ENCODE assay signal across 24 mouse cellular contexts in genomic region chr9:119985881-119986574, GRCm38 (mm10). TPM values are rescaled to one million over a fixed set of nuclear protein-coding genes. Genes with fewer than 3 reads are reported as not detected.
DNase-seq lines count a peak whose midpoint lies in the region; ATAC-seq and TF ChIP-seq lines count a peak whose summit lies in the region.
"Had no signal": no experiment of that assay in that cellular context is flagged by ENCODE, and none has a peak within 500 bp of the region (broad histone marks: within the 10 kb centered on the region; RNA-seq: fewer than 3 reads in every experiment).

No protein-coding gene starts in this region.

- H3K36me3 ChIP-seq in stomach, embryonic 15.5 days, result no peaks in the 10 kb centered on the region
- H3K36me3 ChIP-seq in stomach, postnatal 0 days (ENCODE audit: control insufficient read depth, insufficient read depth, low read length), result no peaks in the 10 kb centered on the region
- H3K36me3 ChIP-seq in limb, embryonic 10.5 days, result no peaks in the 10 kb centered on the region
- H3K36me3 ChIP-seq: forebrain, embryonic 10.5 days; heart, embryonic 13.5 days; kidney, embryonic 15.5 days; liver, embryonic 12.5 days; neural tube, embryonic 12.5 days had no signal

- intact Hi-C loops in left cerebral cortex, postnatal 14 days (cut with DNase I), result no loop called here

- no peak overlapping the region for H3K9ac ChIP-seq in stomach, embryonic 15.5 days
- H3K9ac ChIP-seq in stomach, postnatal 0 days (ENCODE audit: low read length), result no peak overlapping the region
- H3K9ac ChIP-seq: forebrain, postnatal 0 days; heart, embryonic 13.5 days; kidney, embryonic 15.5 days; liver, embryonic 12.5 days; neural tube, embryonic 12.5 days had no signal

- peak; percentile 1 for DNase-seq in adrenal gland, postnatal 10 days
- no peak for DNase-seq in adrenal gland, postnatal 36 days
- no peak for DNase-seq in stomach, postnatal 0 days (ENCODE audit: low spot score)
- DNase-seq in limb, embryonic 10.5 days (ENCODE audit: low spot score), result no peak
- no peak for DNase-seq in left cerebral cortex, postnatal 14 days (ENCODE audit: low spot score in 2 of 2)
- DNase-seq in spleen, adult 12 weeks (ENCODE audit: low spot score), result no peak
- no peak for DNase-seq in layer of hippocampus, postnatal 36 days
- DNase-seq: cerebellum, adult 18-20 months; cerebellum, postnatal 36 days; forebrain, postnatal 0 days; heart, postnatal 36 days; lung, adult 2 months; lung, postnatal 4 days; right cerebral cortex, postnatal 4 days; thymus, postnatal 25 days had no signal

- no peak overlapping the region for H3K4me3 ChIP-seq in stomach, embryonic 15.5 days (replicated peaks)
- H3K4me3 ChIP-seq in stomach, postnatal 0 days (ENCODE audit: low read depth, low read length), result no peak overlapping the region
- no peak overlapping the region for H3K4me3 ChIP-seq in limb, embryonic 10.5 days
- H3K4me3 ChIP-seq: forebrain, embryonic 10.5 days; heart, embryonic 13.5 days; kidney, embryonic 15.5 days; liver, embryonic 12.5 days; neural tube, embryonic 12.5 days had no signal

- TF ChIP-seq EP300 in stomach, postnatal 0 days (optimal IDR thresholded peaks at IDR 0.05), result no peak

- no peak for TF ChIP-seq CTCF in stomach, postnatal 0 days (IDR thresholded peaks at IDR 0.05; ENCODE audit: low read depth)

- H3K4me1 ChIP-seq in stomach, embryonic 15.5 days, result peaks cover 33% of the 10 kb centered on the region
- H3K4me1 ChIP-seq in stomach, postnatal 0 days (replicated peaks; ENCODE audit: control insufficient read depth, insufficient read depth), result 0 out of 2 replicates have a peak, but pooled peaks cover 4% of the 10 kb centered on the region
- peaks cover 46% of the 10 kb centered on the region for H3K4me1 ChIP-seq in limb, embryonic 10.5 days

- H3K27ac ChIP-seq in stomach, embryonic 15.5 days, result peak overlapping the region; percentile 53
- no peak overlapping the region for H3K27ac ChIP-seq in stomach, postnatal 0 days (replicated peaks)
- H3K27ac ChIP-seq in limb, embryonic 10.5 days, result peak overlapping the region; percentile 42; the same call in 1 of the 2 replicates
- H3K27ac ChIP-seq: heart, embryonic 13.5 days; liver, embryonic 12.5 days; neural tube, embryonic 12.5 days had no signal

- no peak overlapping the region for H3K4me2 ChIP-seq in stomach, embryonic 15.5 days
- no peak overlapping the region for H3K4me2 ChIP-seq in stomach, postnatal 0 days (replicated peaks; ENCODE audit: low read depth)
- H3K4me2 ChIP-seq: heart, embryonic 13.5 days; kidney, embryonic 15.5 days; liver, embryonic 12.5 days; midbrain, embryonic 11.5 days; neural tube, embryonic 12.5 days had no signal

- H3K27me3 ChIP-seq in stomach, embryonic 15.5 days (replicated peaks), result no peaks in the 10 kb centered on the region
- H3K27me3 ChIP-seq in stomach, postnatal 0 days (ENCODE audit: control insufficient read depth, insufficient read depth, low read length), result no peaks in the 10 kb centered on the region
- no peaks in the 10 kb centered on the region for H3K27me3 ChIP-seq in limb, embryonic 10.5 days (ENCODE audit: low read depth, poor library complexity, severe bottlenecking)
- H3K27me3 ChIP-seq: heart, embryonic 13.5 days; kidney, embryonic 15.5 days had no signal

- WGBS in stomach, embryonic 15.5 days, result 58% methylated on average over 10 of the region's 10 CpGs
- 60% methylated on average over 10 of the region's 10 CpGs for WGBS in stomach, postnatal 0 days
- 77% methylated on average over 10 of the region's 10 CpGs for WGBS in limb, embryonic 10.5 days

- H3K9me3 ChIP-seq in stomach, embryonic 15.5 days, result no peaks in the 10 kb centered on the region
- no peaks in the 10 kb centered on the region for H3K9me3 ChIP-seq in stomach, postnatal 0 days (ENCODE audit: control insufficient read depth, low read length)
- no peaks in the 10 kb centered on the region for H3K9me3 ChIP-seq in limb, embryonic 10.5 days (replicated peaks)
- H3K9me3 ChIP-seq: forebrain, embryonic 10.5 days; heart, embryonic 13.5 days; kidney, embryonic 15.5 days; liver, embryonic 12.5 days; neural tube, embryonic 12.5 days had no signal

- no peak for ATAC-seq in stomach, embryonic 15.5 days (ENCODE audit: insufficient read depth, low FRiP score, low read depth)
- no peak for ATAC-seq in stomach, postnatal 0 days (ENCODE audit: low FRiP score, low TSS enrichment)
- ATAC-seq: CD4-positive, CD25-positive, alpha-beta regulatory T cell, adult 4 months; forebrain, postnatal 0 days; liver, embryonic 12.5 days had no signal

RNA-seq across cellular contexts. Expression of gene Csrnp1, which starts 1.6 kb away (rescaled TPM):
- 10 to 100 TPM; 11.9 to 24.0 TPM for total RNA-seq in adrenal gland, postnatal 10 days (2021)
- total RNA-seq in adrenal gland, postnatal 36 days (2021), result 10 to 100 TPM; 35.2 to 46.6 TPM
- polyA plus RNA-seq in stomach, embryonic 15.5 days (2015; fragmentation: Nextera tagmentation; extraction: Ambion mirVana), result 5.7 and 6.7 TPM in 2 replicates
- polyA plus RNA-seq in stomach, postnatal 0 days (2015; fragmentation: Nextera tagmentation; extraction: Ambion mirVana), result 5.5 and 5.6 TPM in 2 replicates
- 3.2 and 3.5 TPM in 2 replicates for polyA plus RNA-seq in limb, embryonic 10.5 days (2016; fragmentation: Nextera tagmentation; extraction: Ambion mirVana)
- 10 to 100 TPM in 1 of 2 experiments, 1 to 10 TPM in 1; 9.4 to 11.1 TPM for total RNA-seq in left cerebral cortex, postnatal 14 days (2021)
- 10 to 100 TPM; 12.8 to 15.5 TPM for total RNA-seq in layer of hippocampus, postnatal 36 days (2021)

RNA-seq across cellular contexts. Expression of gene Xirp1, which starts 37.4 kb away (rescaled TPM):
- total RNA-seq in adrenal gland, postnatal 10 days (2021), result 1 to 10 TPM; 3.1 to 7.4 TPM
- total RNA-seq in adrenal gland, postnatal 36 days (2021), result under 1 TPM; 0.33 to 0.53 TPM
- polyA plus RNA-seq in stomach, embryonic 15.5 days (2015; fragmentation: Nextera tagmentation; extraction: Ambion mirVana), result 0.08 TPM in 2 replicates
- polyA plus RNA-seq in stomach, postnatal 0 days (2015; fragmentation: Nextera tagmentation; extraction: Ambion mirVana), result 0.05 and 0.11 TPM in 2 replicates
- 0.05 and 0.09 TPM in 2 replicates for polyA plus RNA-seq in limb, embryonic 10.5 days (2016; fragmentation: Nextera tagmentation; extraction: Ambion mirVana)
- under 1 TPM; 0.08 to 0.09 TPM for total RNA-seq in left cerebral cortex, postnatal 14 days (2021)
- total RNA-seq in layer of hippocampus, postnatal 36 days (2021), result under 1 TPM; 0.05 to 0.20 TPM
- total RNA-seq: forebrain, postnatal 0 days; MEL had no signal
- polyA plus RNA-seq: CD4-positive, CD25-positive, alpha-beta regulatory T cell, adult 4 months; forebrain, embryonic 10.5 days; forebrain, postnatal 0 days; midbrain, embryonic 11.5 days had no signal

RNA-seq across cellular contexts. Expression of gene Ttc21a, which starts 48.6 kb away (rescaled TPM):
- total RNA-seq in adrenal gland, postnatal 10 days (2021), result under 1 TPM; 0.21 to 0.33 TPM
- under 1 TPM in 1 of 2 experiments, not detected in 1; 0.13 TPM for total RNA-seq in adrenal gland, postnatal 36 days (2021)
- 0.06 and 0.14 TPM in 2 replicates for polyA plus RNA-seq in stomach, embryonic 15.5 days (2015; fragmentation: Nextera tagmentation; extraction: Ambion mirVana)
- polyA plus RNA-seq in stomach, postnatal 0 days (2015; fragmentation: Nextera tagmentation; extraction: Ambion mirVana), result 0.04 TPM in 2 replicates
- polyA plus RNA-seq in limb, embryonic 10.5 days (2016; fragmentation: Nextera tagmentation; extraction: Ambion mirVana), result 0.34 and 0.43 TPM in 2 replicates
- total RNA-seq in left cerebral cortex, postnatal 14 days (2021), result under 1 TPM; 0.55 TPM
- total RNA-seq in layer of hippocampus, postnatal 36 days (2021), result under 1 TPM; 0.80 to 0.86 TPM
- total RNA-seq: heart, postnatal 36 days; MEL had no signal

RNA-seq across cellular contexts. Expression of gene Gorasp1, which starts 48.7 kb away (rescaled TPM):
- total RNA-seq in adrenal gland, postnatal 10 days (2021), result 10 to 100 TPM; 18.9 to 25.7 TPM
- 10 to 100 TPM; 23.5 to 31.7 TPM for total RNA-seq in adrenal gland, postnatal 36 days (2021)
- polyA plus RNA-seq in stomach, embryonic 15.5 days (2015; fragmentation: Nextera tagmentation; extraction: Ambion mirVana), result 28.7 and 30.8 TPM in 2 replicates
- polyA plus RNA-seq in stomach, postnatal 0 days (2015; fragmentation: Nextera tagmentation; extraction: Ambion mirVana), result 17.8 and 18.8 TPM in 2 replicates
- polyA plus RNA-seq in limb, embryonic 10.5 days (2016; fragmentation: Nextera tagmentation; extraction: Ambion mirVana), result 30.3 and 33.0 TPM in 2 replicates
- total RNA-seq in left cerebral cortex, postnatal 14 days (2021), result 10 to 100 TPM; 31.3 to 33.7 TPM
- 10 to 100 TPM; 33.4 to 35.2 TPM for total RNA-seq in layer of hippocampus, postnatal 36 days (2021)
